Mouse (Mus musculus): ENCODE data around the gene Tex37. TPM values are rescaled to one million over a fixed set of nuclear protein-coding genes. Genes with fewer than 3 reads are reported as not detected.

Tex37 gene
- polyA plus RNA-seq (2012; rRNA removed) = not detected in 2 replicates

GRCm38 (mm10) chr6:70918827-70919226 is at the start of gene Tex37:
Gene Tex37 (minus strand): TSS chr6:70918927.

DNA sequence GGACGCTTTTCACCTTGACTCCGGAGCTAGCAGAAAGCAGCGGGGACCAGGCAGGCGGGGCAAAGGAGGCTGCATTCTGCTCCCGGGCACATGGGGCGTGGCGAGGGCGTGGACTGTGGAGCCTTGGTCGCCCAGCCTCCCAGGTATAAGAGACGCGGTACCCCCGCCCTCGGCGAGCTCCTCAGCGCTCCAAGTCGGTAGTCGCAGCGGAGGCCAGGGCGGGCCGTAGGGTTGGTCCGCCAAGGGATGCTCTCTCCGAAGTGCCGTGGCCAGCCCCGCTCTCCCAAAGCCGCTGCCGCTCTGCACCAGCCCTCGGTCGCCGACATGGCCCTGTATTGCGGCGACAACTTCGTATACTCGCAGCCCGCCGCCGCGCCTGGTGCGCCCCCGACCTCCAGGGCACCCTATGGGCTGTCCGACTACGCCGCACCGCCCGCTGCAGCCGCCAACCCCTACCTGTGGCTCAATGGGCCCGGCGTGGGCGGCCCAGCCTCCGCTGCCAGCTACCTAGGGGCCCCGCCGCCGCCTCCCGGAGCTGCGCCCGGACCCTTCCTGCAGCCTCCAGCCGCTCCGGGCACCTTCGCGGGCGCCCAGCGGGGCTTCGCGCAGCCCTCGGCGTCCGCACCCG is 37.7 kb upstream of the Tex37 start, which contains the start of gene Foxi3:
Gene Foxi3, plus strand, starts transcription at position 247 of the 628 bp plus-strand sequence.

Other genes starting within 250 kb of the Tex37 start
- gene Rpia, start 126.7 kb downstream of the Tex37 start, polyA plus RNA-seq (2012; rRNA removed) = 10.6 and 12.9 TPM in 2 replicates
- gene Eif2ak3, start 74.4 kb downstream of the Tex37 start, polyA plus RNA-seq (2012; rRNA removed) = 31.0 and 33.7 TPM in 2 replicates
- gene Foxi3, start 37.6 kb upstream of the Tex37 start, polyA plus RNA-seq (2012; rRNA removed) = not detected in 2 replicates
- gene Thnsl2, start 225.5 kb upstream of the Tex37 start, polyA plus RNA-seq (2012; rRNA removed) = 14.9 and 17.2 TPM in 2 replicates

Measured in colon, adult 2 months (tissue).